Mouse (Mus musculus) urinary bladder, postnatal 36 days (tissue): ENCODE results near the gene Cyp2a4.
A peak's percentile ranks its signal among the peaks of the same experiment; 100 is the strongest.
"Not testable (repeated sequence)": the region's sequence is repeated elsewhere in the genome, so short reads cannot be mapped to it uniquely, and the experiment has no call there.

Experiments used
- DNase-seq, 2 experiments: peaks; one replicate each; pipeline ENCODE4 v3.0.0; 2022; ENCODE audit warnings: low spot score in 2 of 2, mixed read lengths in 1 of 2

The Cyp2a4 gene

GRCm38 (mm10) chr7:26306926-26307325 lies at the start of gene Cyp2a4:
Gene Cyp2a4 (plus strand): TSS chr7:26307169.
- DNase-seq = not testable (repeated sequence)

- DNase-seq = not testable (repeated sequence)
These were observed 46.9 kb upstream of the Cyp2a4 start, which contains the start of gene Vmn1r184 for GRCm38 (mm10) chr7:26260034-26260433. Gene Vmn1r184 (plus strand): TSS chr7:26260334.

DNA sequence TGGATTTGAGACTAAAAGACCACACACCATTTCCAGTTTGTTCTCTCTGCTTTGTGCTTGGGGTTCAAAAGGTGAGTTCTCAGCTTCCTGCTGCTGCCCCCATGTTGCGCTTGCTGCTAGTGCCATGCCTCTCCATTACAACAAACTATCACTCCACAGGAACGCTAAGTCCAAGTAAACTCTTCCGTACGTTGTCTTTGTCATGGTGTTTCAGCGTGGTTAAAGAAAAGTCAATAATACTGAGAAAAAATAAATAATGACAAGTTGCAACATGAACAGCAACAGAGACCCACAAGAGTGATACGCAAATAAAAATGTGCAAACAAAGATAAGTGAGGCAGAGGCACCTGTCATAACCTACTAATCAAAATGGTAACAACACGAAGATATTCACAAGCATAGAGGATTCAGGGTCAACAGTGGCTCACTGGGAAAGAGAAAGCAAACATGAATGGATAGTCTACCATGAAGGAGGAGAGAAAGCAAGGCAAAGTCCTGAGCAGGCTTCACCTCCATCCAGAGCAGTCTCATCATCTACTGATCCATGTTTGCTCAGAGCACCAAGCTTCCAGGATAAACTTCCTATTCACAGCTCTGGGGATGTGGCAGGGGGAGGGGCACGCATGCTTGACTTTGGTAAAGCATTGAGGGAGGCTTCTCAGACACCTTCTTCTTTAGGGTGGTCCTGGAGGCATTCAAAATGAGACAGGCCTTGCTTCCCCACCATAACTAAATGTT lies 3.4 kb upstream of the Cyp2a4 start:
- not testable (repeated sequence) for DNase-seq

GRCm38 (mm10) chr7:26311786-26312185 lies 4.8 kb downstream of the Cyp2a4 start:
- DNase-seq = not testable (repeated sequence)

GRCm38 (mm10) chr7:26315194-26315593 lies 8.2 kb downstream of the Cyp2a4 start:
- not testable (repeated sequence) for DNase-seq

- not testable (repeated sequence) for DNase-seq
These were observed 8.8 kb downstream of the Cyp2a4 start for GRCm38 (mm10) chr7:26315809-26316208.

- DNase-seq = peak; percentile 6 to 11
These were observed 13.4 kb downstream of the Cyp2a4 start for GRCm38 (mm10) chr7:26320361-26320760.

DNA sequence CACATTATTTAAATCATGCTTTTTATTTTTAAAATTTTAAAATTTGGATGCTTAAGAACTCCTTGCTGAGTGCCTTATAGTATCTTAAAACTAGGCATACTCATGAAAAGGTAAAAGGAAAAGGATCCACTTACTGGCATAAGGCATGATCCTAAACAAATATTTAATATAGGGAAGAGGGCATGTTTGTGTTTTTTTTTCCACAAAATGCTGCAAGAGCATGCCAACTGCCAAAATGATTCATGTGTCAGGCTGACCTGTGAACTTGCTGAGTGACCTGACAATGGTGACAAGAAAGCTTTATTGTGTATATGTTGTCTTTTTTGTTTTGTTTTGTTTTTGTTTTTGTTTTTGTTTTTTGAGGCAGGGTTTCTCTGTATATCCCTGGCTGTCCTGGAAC lies 43.2 kb downstream of the Cyp2a4 start:
- DNase-seq = not testable (repeated sequence)

DNA sequence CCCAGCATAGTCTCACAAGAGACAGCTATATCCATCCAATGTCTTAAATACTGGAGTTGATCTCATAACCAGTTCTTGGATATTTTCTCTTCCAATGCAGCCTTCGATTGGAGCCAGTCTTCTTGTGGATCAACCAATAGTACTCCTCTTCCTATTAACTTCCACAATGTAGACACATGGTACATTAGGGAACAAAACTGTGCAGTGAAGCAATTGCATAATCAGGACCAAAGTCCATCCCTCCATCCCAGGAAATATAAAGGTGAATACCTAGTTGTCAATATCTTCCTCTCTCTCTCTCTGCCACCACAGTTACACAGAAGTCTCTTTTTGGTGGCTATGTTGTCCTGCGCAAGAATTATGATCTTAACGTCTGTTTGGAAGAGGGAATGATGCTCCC lies 45.3 kb downstream of the Cyp2a4 start:
- not testable (repeated sequence) for DNase-seq

GRCm38 (mm10) chr7:26356719-26357118 lies 49.8 kb downstream of the Cyp2a4 start:
- not testable (repeated sequence) for DNase-seq
